Mouse (Mus musculus) embryonic facial prominence, embryonic 11.5 days (tissue): ENCODE results near the gene Gm16253. TPM values are rescaled to one million over a fixed set of nuclear protein-coding genes. Genes with fewer than 3 reads are reported as not detected.

Experiments
- ATAC-seq: fragments of 200-750 bp; cut with Nextera tagmentation; replicated peaks from 2 replicates; pipeline ENCODE4 v1.8.0; 2017; ENCODE audit warnings: low read depth; ENCODE audit not compliant: insufficient number of reproducible peaks, low FRiP score, low TSS enrichment
- DNase-seq: peaks from one replicate; pipeline ENCODE4 v3.0.0-alpha.2; 2015; ENCODE audit warnings: low spot score
- H3K27ac ChIP-seq: fragments of 300-500 bp; sonication (generic); replicated peaks from 2 replicates; pipeline ENCODE4 v1.5.1; 2014; ENCODE audit warnings: mild to moderate bottlenecking, low read depth, low read length, control low read depth
- H3K27me3 ChIP-seq: fragments of 300-500 bp; sonication (generic); 2 replicates; pipeline ENCODE4 v1.6.1; 2014; ENCODE audit warnings: mild to moderate bottlenecking, low read length, moderate library complexity, mixed read lengths; ENCODE audit not compliant: control insufficient read depth, insufficient read depth
- H3K36me3 ChIP-seq: fragments of 300-500 bp; sonication (generic); replicated peaks from 2 replicates; pipeline ENCODE4 v1.6.1; 2014; ENCODE audit warnings: low read depth, mild to moderate bottlenecking, low read length, moderate library complexity, mixed read lengths; ENCODE audit not compliant: control insufficient read depth, insufficient read depth
- H3K4me1 ChIP-seq: fragments of 300-500 bp; sonication (generic); 2 replicates; pipeline ENCODE4 v1.6.1; 2014; ENCODE audit warnings: low read length, mixed read lengths; ENCODE audit not compliant: control insufficient read depth, insufficient read depth
- H3K4me2 ChIP-seq: fragments of 300-500 bp; sonication (generic); 2 replicates; pipeline ENCODE4 v1.6.1; 2014; ENCODE audit warnings: low read depth, mild to moderate bottlenecking, control low read depth, low read length, moderate library complexity
- H3K4me3 ChIP-seq: fragments of 300-500 bp; sonication (generic); 2 replicates; pipeline ENCODE4 v1.5.1; 2014; ENCODE audit warnings: low read depth, low read length, control low read depth
- H3K9ac ChIP-seq: fragments of 300-500 bp; sonication (generic); replicated peaks from 2 replicates; pipeline ENCODE4 v1.6.1; 2014; ENCODE audit warnings: mild to moderate bottlenecking, control low read depth, low read length
- H3K9me3 ChIP-seq: fragments of 300-500 bp; sonication (generic); replicated peaks from 2 replicates; pipeline ENCODE4 v1.6.1; 2016; ENCODE audit warnings: mild to moderate bottlenecking, low read length, inconsistent platforms, mixed read lengths; ENCODE audit not compliant: control insufficient read depth
- WGBS: fragments of 180-500 bp; shearing (Covaris S2); extraction: QIAGEN DNeasy Blood & Tissue Kit; methylation state at CpG from one replicate; pipeline ENCODE4 v1.1.7; 2014; 5-methylcytosine and 5-hydroxymethylcytosine counted together
- polyA plus RNA-seq: library from polyadenylated mRNA; unstranded; fragments of >200 nt; fragmentation: Nextera tagmentation; extraction: Ambion mirVana; gene quantifications from 2 replicates; pipeline ENCODE4 v1.2.1, GENCODE M21; 2014

Gm16253 gene
- polyA plus RNA-seq, 1 experiment from 2014 or later = not detected

DNA sequence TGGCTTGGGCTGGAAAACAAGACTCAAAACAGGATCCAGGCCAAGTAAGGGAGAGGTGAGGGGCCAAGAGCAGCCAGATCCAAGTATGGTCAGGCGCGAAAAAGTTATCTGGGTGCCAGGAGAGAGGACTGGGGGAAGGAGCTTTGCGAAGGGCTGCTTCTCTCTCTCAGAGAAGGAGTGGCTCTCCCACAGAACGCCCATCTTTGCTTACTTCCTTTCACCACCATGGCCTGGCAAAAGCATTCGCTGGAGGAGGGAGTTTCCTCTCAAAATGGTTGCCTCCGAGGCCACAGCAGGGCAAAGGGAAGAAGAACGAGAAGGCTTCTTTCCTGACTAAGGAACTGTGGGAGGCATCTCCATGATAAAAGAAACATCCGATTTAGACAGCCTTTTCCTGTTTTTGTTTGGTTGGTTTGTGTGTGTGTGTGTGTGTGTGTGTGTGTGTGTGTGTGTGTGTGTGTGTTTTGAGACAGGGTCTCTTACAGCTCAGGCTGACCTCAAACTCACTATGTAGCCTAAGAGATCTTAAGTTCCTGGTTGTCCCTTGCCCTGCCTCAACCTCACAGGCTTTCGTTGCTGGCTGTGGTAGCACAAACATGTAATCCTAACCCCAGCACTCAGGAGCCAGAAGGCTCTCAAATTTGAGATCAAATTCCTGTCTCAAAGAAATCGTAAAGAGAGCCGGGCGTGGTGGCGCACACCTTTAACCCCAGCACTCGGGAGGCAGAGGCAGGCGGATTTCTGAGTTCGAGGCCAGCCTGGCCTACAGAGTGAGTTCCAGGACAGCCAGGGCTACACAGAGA lies 4.7 kb upstream of the Gm16253 start:
- Histone ChIP-seq H3K36me3 (no peaks in the 10 kb centered on the region), H3K27ac (no peak overlapping the region), H3K4me1 (no peaks in the 10 kb centered on the region), H3K27me3 (no peaks in the 10 kb centered on the region), H3K4me3 (no peak overlapping the region), H3K9me3 (no peaks in the 10 kb centered on the region), H3K9ac (no peak overlapping the region), H3K4me2 (no peak overlapping the region)
- DNase-seq (no peak), ATAC-seq (no peak)
- WGBS = 75% methylated on average over 16 of the region's 16 CpGs

DNA sequence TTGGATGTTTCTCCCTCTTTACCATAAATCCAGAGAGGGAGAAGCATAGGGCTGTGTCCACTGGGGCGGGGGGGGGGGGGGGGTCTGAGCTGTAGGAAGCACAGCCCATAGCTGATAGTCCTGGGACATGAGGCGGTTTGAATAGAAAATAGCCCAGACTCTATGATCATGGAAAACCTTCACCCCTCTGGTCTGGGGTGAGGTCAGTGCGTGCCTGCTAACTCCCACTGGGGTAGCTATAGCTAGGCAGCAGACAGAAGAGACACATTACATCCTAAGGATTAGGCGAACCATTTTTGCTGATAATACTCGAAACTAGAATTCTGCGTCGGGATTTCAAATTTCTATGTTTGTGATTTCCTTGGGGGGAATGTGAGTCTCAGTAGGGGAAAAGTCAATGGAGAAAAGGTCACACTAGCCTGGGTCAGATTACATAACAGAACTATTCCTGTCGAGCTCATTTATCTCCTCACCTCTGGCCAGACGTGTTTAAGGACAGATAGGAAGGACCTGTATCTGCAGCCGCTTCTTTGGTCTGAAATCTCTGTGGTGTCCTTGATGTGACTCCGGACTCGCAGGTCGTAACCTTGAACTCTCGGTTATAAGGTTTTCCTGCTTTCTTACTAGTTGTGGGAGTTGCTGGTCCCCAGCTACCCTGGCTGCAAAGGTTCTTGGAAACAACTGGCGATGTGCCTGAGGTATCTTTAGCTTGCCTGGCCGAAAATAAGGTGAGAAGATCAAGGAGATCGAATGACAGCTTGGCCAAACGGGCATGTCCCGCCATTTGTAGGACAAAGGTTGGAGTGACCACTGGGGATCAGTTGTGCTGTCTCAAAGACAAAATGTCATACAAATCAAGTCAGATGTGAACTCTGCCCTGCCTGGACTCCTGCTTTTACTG lies 2.9 kb upstream of the Gm16253 start:
- Histone ChIP-seq H3K27ac (no peak overlapping the region), H3K9me3 (no peaks in the 10 kb centered on the region), H3K4me1 (no peaks in the 10 kb centered on the region), H3K9ac (no peak overlapping the region), H3K36me3 (no peaks in the 10 kb centered on the region), H3K27me3 (no peaks in the 10 kb centered on the region), H3K4me2 (no peak overlapping the region), H3K4me3 (no peak overlapping the region)
- no peak for ATAC-seq
- 66% methylated on average over 18 of the region's 19 CpGs for WGBS
- no peak for DNase-seq

DNA sequence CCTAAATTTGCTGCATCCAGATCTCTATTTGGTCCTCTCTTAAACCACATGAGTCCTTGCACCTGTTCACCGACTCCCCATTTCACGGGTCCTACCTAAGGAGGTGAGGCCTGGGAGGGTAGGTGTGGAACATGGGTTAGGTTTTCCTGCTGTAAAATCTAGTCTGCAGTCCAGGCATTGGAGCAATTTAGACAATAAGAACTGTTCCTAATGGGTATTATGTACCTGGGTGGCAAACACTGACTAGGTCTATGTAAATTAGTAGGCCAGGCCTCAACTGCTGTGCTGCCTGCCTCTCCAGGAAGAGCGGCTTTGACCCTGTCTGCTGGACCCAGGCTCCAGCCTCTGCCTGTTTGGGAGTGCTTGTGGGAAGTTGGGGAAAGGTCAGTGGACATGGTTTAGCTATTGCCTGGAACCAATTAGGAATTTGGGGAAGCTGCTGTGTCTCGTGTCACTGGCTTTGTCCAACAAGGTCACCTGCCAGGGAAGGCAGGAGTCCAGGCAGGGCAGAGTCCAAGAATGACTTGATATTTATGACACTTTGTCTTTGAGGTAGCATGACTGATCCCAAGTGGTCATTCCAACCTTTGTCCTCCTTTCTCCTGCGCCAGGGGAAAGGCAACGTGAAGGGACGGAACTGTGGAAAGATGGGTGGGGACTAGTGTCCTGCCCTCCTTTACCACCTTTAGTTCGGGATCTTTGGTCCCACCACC lies 1.4 kb upstream of the Gm16253 start:
- H3K9ac ChIP-seq = no peak overlapping the region
- H3K9me3 ChIP-seq = no peaks in the 10 kb centered on the region
- H3K4me3 ChIP-seq = no peak overlapping the region
- ATAC-seq = no peak
- no peaks in the 10 kb centered on the region for H3K27me3 ChIP-seq
- no peaks in the 10 kb centered on the region; the same call in 1 of the 2 replicates for H3K4me1 ChIP-seq
- no peak for DNase-seq
- 84% methylated on average over 8 of the region's 8 CpGs for WGBS
- H3K4me2 ChIP-seq = no peak overlapping the region
- H3K27ac ChIP-seq = no peak overlapping the region
- H3K36me3 ChIP-seq = no peaks in the 10 kb centered on the region

DNA sequence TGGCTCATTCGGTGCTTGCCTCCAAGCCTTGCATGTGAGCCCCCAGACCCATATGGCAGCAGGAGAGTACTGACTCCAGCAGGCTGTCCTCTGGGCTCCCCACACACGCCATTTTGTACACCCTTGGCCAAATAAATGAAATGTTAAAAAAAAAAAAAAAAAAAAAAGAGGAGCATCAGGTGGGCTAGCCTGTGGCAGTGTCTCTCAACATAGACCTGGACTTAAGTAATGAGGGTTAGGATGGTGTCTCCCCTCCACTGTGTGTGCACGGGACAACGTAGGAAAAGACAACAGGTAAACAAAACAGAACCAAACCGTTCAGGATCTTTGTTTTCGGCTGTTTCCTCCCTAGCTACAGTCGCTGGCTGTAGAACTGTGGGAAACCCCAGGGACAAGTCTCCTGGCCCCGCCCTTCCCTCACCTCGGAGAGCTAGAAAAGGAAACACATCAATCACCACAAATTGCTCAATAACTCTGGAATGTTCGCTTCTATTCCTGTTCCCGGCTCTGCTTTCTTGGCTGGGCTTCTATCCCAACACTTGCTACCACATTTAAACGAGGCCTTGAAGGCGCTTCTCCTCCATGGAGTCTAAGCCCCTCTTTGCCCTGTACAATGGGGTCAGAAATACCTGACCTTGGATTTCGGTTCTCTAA lies 652 bp upstream of the Gm16253 start:
- H3K4me1 ChIP-seq = no peaks in the 10 kb centered on the region; the same call in 1 of the 2 replicates
- H3K27ac ChIP-seq = no peak overlapping the region
- H3K9me3 ChIP-seq = no peaks in the 10 kb centered on the region
- H3K9ac ChIP-seq = no peak overlapping the region
- 55% methylated on average over 14 of the region's 14 CpGs for WGBS
- no peaks in the 10 kb centered on the region for H3K27me3 ChIP-seq
- no peaks in the 10 kb centered on the region for H3K36me3 ChIP-seq
- no peak; the same call in 1 of the 2 replicates for ATAC-seq
- no peak for DNase-seq
- no peak overlapping the region for H3K4me3 ChIP-seq
- no peak overlapping the region for H3K4me2 ChIP-seq

DNA sequence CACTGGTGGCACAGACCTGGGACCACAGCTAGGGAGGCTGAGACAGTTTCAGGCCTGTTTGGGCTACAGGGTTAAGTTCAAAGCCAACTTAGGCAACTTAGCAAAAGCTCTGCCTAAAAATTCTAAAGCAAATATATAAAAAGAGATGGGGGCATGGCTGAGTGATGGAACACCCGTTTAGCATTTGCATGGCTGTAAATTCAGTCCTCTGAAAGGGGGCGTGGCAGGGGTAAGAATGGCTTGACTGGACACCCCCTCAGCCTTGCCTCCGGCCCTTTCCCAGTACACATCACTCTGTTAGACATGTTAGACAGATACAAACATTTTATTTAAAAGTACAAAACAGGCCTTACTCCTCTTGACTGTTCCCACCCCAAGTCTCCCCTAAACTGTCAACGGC lies 782 bp downstream of the Gm16253 start:
- no peaks in the 10 kb centered on the region for H3K9me3 ChIP-seq
- no peak overlapping the region for H3K4me3 ChIP-seq
- 83% methylated on average over 4 of the region's 4 CpGs for WGBS
- no peak for DNase-seq
- no peak for ATAC-seq
- H3K27me3 ChIP-seq = no peaks in the 10 kb centered on the region
- H3K4me2 ChIP-seq = no peak overlapping the region
- H3K4me1 ChIP-seq = no peaks in the 10 kb centered on the region; the same call in 1 of the 2 replicates
- no peaks in the 10 kb centered on the region for H3K36me3 ChIP-seq
- H3K9ac ChIP-seq = no peak overlapping the region
- peak overlapping the region; percentile 63 for H3K27ac ChIP-seq

DNA sequence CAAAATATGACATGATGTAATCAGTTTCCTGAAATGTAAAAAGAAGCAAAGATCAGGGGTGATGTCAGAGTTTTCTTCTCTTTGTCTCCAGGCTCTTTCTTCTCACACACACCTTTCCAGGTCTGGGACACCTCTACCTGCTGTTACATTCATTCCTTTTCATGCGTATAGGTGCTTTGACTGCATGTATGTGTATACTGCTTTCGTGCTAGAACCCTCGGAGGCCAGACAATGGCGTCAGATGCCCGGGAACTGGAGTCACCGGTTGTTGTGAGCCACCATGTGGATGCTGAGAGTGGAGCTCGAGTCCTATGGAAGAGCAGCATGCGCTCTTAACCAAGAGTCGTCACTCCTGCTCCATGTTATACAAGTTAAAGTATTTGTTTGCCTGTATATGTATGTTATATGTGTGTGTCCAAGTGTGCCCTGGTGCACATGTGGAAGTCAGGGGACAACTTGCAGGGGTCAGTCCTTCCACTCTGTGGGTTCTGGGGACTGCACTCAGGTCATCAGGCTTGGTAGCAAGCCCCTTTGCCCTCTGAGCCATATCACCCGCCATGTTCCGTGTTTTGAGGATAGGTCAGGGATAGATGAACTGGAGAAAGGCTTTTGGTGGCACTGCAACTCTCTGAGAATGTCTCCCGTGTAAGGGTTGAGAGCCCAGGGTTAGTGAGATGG lies 1.9 kb downstream of the Gm16253 start:
- no peak for ATAC-seq
- Histone ChIP-seq H3K27ac (no peak overlapping the region), H3K9ac (no peak overlapping the region), H3K27me3 (no peaks in the 10 kb centered on the region), H3K4me3 (no peak overlapping the region), H3K36me3 (no peaks in the 10 kb centered on the region), H3K4me2 (no peak overlapping the region), H3K9me3 (no peaks in the 10 kb centered on the region), H3K4me1 (no peaks in the 10 kb centered on the region; the same call in 1 of the 2 replicates)
- no peak for DNase-seq
- 84% methylated on average over 12 of the region's 12 CpGs for WGBS

DNA sequence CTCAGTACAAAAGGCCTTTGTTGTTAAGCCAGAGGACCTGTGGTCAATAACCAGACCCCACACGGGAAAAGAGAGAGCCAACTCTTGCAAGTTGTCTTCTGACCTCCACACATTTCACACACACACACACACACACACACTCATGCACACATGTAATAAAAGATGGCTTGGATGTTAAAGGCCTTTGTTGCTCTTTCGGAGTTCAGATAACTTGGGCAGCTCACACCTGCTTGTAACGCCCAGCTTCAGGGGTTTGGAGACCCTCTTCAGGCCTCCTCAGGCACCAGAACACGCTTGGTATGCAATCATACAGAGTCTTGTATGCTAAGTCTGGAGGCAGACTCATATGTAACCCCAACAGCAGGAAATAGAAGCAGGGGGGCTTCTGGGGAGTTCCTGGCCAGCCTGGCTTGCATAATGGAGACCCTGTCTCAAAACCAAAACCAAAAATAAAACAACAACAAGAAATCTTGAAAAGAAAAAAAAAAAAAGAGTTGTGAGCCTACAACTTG lies 2.5 kb downstream of the Gm16253 start:
- 70% methylated on average over 4 of the region's 4 CpGs for WGBS
- no peaks in the 10 kb centered on the region; the same call in 1 of the 2 replicates for H3K4me1 ChIP-seq

More for the DNA sequence above, 2.5 kb downstream of the Gm16253 start:
- Histone ChIP-seq H3K9ac (no peak overlapping the region), H3K4me3 (no peak overlapping the region), H3K4me2 (no peak overlapping the region), H3K27me3 (no peaks in the 10 kb centered on the region), H3K36me3 (no peaks in the 10 kb centered on the region), H3K9me3 (no peaks in the 10 kb centered on the region), H3K27ac (no peak overlapping the region)
- DNase-seq = no peak
- ATAC-seq = no peak
